Mouse (Mus musculus): ENCODE results near the gene Etnk1. TPM values are rescaled to one million over a fixed set of nuclear protein-coding genes. Genes with fewer than 3 reads are reported as not detected.
"Not testable (repeated sequence)": the region's sequence is repeated elsewhere in the genome, so short reads cannot be mapped to it uniquely, and the experiment has no call there.

Etnk1 gene
- total RNA-seq (2015; ENCODE audit: low replicate concordance), result 37.1 and 59.1 TPM in 2 replicates
- 44.7 and 50.4 TPM in 2 replicates for total RNA-seq (2017; ENCODE audit: low replicate concordance)

DNA sequence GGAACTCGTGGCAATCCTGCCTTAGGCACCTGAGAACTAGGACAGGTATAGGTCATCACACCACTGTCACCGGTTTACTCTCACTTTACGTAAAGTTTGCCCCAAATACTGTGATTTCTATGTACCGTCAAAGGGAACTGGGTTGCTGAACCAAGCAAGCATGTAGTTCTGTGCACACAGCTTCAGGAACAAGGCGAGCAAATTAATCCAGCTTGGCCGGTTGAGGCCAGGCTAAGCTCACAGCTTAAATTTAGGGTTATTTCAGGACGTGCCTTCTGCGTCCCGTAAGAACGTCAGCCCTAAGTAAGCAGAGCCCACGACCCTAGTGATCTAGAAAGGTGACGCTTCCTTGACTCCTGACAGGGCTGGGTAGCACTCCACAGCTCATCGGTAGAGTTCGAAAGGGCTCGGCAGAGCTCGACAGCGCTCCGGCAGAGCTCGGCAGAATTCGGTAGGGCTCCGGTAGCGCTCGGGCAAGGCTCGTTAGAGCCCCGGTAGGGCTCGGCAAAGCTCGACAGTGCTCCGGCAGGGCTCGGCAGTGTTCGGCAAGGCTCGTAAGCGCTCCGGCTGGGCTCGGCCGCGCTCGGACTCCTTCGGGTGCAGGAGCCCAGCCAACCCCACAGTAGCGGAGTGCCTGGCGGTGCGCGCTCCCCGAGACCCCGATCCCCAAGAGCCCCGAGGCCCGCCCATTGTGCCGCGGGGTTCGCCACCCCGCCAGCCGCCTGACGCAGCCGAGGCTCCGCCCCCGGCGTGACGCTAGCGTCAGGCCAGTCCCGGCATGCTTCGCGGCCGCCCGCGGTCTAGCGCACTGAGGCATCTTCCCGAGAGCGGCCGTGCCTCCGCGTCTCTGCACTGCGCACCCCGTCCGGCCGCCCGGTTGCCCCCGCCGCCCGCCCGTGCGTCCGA, at the start of gene Etnk1:
TSS of gene Etnk1 (plus strand) at position 770 of the 906 bp plus-strand sequence.
- peak; percentile 85 for ATAC-seq (replicated peaks; ENCODE audit: low FRiP score, poor library complexity, severe bottlenecking)

DNA sequence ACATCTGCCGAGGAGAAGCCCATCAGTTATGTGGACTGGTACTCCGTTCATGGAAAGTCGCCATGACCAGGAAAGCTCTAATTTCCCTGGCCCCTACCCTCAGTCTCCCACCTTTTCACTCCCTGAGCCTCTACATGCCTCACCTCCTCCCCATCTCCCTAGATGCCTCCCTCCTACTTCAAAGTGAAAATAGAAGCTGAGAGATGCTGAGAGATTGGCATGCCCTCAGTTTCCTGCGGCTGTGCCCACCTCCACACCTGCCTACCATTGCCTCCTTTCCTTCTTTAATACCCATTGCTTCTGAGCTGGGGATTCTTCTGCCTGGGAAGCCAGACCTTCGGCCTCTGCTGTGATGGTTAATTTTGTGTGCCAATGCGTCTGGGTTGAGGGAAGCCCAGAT, 47.7 kb upstream of the Etnk1 start:
- ATAC-seq (replicated peaks; ENCODE audit: low FRiP score, poor library complexity, severe bottlenecking), result no peak

DNA sequence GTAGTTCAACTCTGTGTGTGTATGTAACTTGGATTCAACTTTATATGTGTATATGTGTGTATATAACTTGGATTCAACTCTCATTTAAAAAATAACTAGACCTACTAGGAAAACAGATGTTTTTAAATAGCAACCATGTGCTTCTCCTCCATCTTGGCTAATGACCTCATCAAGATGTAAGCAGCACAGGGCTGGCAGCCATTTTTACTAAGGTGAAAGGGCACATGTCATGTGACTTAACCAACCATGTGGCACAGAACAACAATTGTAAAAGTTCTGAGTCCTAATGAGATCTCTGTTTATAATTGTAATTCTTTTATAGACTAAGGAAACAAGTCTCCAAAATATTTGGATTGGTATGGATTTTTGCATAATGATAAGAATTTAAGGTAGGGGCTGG, 41.3 kb upstream of the Etnk1 start:
- no peak for ATAC-seq (replicated peaks; ENCODE audit: low FRiP score, poor library complexity, severe bottlenecking)

DNA sequence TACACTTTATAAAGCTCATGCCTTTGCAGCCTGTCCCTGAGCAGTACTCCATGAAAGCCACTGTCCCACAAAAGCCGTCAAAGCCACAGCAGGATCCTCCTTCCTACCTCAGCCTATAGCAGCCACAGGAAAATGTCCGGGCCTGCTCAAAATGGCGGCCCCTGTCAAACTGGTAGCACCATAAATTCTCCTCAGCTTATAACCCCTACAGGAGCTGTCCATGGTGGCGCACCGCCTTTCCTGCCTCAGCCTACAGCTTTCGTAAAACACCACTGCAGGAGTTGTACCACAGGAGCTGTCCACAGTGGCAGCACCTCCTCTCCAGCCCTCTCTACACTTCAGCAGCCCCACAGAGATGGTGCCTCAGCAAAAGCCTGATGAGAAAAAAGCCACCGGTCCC, 37.6 kb upstream of the Etnk1 start:
- no peak for ATAC-seq (replicated peaks; ENCODE audit: low FRiP score, poor library complexity, severe bottlenecking)

DNA sequence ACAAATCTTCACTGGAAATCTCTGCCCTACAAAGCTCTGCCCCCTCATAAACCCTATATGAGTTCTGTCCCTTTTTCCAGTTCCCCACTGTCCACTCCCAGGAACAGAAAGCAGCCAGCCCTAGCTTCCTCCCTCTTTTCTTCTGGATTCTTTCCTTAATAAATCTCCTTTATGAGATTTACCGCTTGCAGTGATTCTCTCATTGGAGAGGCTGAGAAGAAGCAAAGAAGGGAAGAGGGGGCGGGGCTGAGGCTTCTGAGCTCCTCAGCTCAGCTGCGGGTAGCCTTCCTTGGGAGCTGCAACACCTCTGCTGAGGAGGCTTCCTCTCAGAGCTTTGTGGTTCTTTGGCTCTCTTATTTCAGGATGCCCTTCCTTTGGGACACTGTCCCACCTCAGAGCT, 37.1 kb upstream of the Etnk1 start:
- ATAC-seq (replicated peaks; ENCODE audit: low FRiP score, poor library complexity, severe bottlenecking), result no peak

DNA sequence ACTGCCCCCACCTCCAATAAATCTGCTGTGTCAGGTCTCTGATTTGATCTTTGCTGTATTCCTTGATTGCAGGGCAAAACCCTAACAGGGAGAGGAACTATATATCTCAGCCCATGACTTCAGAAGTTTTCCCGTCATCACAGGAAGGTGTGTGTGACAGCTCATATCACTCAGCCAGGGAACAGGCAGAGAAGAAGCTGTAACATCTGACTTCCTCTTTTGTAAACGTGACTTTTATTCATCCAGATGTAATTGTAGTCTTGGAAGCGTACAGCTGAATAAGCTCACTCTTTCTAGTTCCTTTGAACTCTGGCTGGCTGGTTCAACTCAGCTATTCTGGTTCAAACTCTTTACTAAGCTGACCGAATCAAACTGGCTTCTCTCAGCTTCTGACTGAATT, 36.6 kb upstream of the Etnk1 start:
- no peak for ATAC-seq (replicated peaks; ENCODE audit: low FRiP score, poor library complexity, severe bottlenecking)

DNA sequence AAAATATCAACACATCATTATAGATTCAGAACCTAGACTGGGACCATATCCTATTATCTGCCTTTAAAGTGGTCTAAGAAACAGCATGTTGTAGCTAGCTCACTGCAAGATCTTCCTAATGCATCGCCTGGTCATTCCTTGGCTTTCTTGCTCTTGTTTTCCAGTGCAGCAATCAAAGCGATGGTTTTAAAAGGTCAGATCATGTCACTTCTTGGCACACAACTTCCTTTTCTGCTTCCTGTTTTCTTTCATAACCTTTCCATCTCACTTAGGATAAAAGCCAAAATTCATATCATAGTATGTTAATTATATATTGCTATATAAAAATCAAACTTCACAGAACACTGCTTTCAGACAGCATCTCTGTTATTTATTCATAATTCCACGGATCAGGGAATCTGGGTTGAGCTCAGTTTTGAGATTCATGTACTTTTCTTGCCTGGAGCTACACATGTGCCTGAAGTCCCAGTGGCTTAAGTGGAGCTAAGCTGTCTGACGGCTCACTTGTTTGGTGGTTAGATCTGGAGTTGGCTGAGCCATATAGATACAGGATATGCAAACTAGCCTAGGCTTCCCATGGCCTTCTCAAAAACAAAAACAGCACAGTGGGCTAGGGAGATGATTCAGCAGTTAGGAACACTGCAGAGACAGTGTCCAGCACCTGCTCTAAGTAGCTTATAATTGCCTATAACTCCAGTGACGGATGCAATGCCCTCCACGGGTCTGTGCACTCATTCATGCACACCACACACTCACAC, 34.9 kb upstream of the Etnk1 start:
- ATAC-seq (replicated peaks; ENCODE audit: low FRiP score, poor library complexity, severe bottlenecking), result no peak

DNA sequence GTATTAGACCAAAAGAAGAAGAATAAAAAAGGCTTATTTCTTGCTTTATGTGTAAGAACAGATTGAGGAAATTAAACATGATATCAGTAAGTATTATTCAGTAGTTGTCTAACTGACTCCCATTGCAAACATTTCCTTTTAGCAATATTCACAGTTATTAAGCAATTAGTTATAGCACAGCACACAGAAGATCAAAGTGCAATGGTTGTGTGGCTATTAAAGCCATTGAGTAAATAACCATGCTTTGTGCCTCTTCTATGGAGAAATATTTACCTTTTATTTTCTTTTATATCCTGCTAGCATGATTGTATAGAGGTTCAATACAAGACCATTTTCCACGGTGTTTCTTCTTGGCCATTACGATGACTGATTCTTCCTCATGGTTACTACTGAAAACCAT, 33.9 kb upstream of the Etnk1 start:
- ATAC-seq (replicated peaks; ENCODE audit: low FRiP score, poor library complexity, severe bottlenecking), result no peak

DNA sequence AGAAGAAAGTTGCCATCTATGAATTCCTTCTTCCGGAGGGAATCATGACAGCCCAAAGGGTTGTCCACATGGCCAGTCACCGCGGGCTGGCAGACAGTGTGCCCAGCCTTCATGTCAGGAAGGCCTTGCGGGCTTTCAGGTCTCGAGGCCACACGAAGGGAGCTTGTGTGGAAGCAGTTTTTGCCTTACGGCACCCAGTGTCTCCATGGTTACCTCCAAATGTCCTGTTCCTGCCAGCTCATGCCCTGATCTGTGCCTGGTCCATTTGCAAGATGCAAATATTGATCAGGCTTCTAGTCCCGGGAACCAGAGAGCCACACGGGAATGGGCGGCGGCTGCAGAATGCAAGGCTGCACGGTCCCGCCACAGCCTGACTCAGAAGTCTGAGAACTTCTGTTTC, 31.9 kb upstream of the Etnk1 start:
- no peak for ATAC-seq (replicated peaks; ENCODE audit: low FRiP score, poor library complexity, severe bottlenecking)

DNA sequence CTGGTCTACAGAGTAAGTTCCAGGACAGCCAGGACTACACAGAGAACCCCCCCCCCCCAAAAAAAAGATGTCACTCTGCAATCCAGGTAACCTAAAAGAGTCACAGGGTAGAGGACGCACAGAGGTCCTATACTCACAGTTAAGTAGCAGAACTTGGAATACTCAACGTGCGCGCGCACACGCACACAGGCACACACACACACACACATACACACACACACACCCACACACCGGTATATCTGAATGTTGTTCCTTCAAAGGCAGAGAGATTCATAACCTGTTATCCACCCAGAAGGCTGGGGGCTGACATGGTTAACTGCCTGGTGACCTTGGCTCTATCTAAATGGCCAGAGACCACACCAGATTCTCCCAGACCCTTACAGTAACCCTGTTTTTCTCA, 30.3 kb upstream of the Etnk1 start:
- no peak for ATAC-seq (replicated peaks; ENCODE audit: low FRiP score, poor library complexity, severe bottlenecking)

DNA sequence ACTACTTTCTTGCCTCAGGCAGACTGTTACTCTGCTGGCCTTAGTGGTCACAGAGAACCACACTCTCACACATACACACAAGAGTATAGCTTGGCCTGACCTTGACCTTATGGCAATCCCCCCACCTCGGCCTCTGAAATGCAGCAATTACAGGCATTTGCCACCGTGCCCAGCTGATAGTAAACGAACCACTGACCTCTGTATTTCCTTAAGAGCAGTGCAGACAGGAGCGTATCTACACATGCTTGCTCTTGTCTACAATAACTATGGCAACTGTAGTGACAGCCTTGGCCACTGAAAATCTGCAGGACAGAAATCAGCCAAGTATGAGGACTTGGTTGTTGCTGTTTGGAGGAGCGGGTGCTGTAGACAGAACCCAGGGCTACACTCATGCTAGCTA, 29.7 kb upstream of the Etnk1 start:
- no peak for ATAC-seq (replicated peaks; ENCODE audit: low FRiP score, poor library complexity, severe bottlenecking)

DNA sequence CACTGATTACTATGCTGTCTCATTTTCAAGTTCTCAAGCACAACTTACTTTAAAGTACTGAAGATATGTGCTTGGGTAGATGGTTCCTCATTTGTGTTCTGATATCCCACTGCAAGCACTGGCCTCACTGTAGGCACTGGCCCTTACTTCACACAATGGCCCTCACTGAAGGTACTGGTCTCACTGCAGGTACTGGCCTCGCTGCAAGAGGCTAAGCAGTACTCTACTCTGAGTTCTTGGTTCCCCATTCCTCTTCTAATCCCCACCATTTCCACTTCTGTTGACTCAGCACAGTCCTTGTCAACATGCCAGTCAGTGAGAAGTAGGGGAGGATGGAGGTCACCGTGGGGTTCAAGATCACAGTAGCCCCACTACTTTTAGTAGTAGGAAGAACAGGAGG, 27.6 kb upstream of the Etnk1 start:
- no peak for ATAC-seq (replicated peaks; ENCODE audit: low FRiP score, poor library complexity, severe bottlenecking)

DNA sequence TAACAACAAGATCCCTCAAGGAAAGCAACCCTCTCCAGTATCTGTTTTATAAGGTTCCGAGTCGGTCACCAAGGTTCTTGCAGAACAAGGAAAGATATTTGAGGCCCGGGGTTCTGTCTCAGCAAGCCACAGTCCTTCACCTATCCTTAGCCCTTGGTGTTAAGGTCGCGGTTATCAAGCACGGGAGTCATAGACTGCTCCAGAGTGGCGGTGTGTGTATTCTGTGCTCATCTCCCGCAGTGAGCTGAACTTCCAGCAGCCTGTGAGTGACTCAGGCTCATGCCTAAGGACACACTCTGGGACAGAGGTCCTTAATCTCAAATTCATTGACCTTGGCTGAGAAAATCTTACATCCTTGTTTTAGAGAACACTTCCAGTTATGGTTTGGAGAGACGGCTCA, 26.1 kb upstream of the Etnk1 start:
- no peak for ATAC-seq (replicated peaks; ENCODE audit: low FRiP score, poor library complexity, severe bottlenecking)

DNA sequence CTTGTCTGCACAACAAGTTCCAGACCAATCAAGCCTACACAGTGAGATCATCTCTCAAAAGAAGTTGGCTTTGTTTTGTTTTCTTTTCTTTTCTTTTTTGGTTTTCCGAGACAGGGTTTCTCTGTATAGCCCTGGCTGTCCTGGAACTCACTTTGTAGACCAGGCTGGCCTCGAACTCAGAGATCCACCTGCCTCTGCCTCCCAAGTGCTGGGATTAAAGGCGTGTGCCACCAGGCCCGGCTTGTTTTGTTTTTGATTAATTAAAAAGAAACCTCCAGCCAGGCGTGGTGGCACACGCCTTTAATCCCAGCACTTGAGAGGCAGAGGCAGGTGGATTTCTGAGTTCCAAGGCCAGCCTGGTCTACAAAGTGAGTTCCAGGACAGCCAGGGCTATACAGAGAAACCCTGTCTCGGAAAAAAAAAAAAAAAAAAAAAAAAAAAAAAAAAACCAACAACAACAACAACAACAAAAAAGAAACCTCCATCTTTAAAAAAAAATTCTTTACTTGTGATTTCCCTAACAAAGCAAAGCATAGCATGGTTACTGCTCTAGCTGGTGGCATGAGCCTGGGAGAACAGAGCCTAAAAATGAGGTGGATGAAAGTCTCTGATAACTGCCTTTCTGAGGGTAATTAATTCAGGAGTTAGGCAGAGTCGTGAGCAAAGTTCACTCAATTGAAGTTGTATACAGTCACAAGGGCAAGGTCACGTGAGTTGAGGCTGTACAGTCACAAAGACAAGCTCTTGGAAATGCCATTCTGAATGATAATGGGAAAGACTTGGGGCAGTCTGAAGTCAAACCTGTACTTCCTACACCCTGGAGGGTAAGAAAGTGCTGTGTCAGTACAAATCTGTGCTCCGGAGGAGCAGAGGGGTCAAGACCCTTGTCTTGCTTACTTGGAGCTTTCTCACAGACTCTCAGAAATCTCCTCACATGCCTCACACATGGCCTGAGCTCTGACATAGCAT, 25.1 kb upstream of the Etnk1 start:
- not testable (repeated sequence) for ATAC-seq (replicated peaks; ENCODE audit: low FRiP score, poor library complexity, severe bottlenecking)

DNA sequence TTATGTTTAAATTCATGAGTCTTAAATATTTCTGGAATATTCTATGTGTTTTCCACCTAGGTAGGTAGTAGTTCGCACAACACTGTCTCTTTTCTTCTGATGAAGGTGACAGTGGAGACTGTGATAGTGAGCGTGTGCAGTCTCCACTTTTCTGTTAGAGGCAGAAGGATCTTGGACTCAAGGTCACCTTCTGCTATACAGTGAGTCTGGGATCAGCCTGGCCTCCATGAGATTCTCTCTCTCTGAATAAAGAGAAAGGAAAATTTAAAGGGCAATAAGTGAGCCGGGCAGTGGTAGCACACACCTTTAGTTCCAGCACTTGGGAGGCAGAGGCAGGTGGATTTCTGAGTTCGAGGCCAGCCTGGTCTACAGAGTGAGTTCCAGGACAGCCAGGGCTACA, 24.2 kb upstream of the Etnk1 start:
- ATAC-seq (replicated peaks; ENCODE audit: low FRiP score, poor library complexity, severe bottlenecking), result no peak

DNA sequence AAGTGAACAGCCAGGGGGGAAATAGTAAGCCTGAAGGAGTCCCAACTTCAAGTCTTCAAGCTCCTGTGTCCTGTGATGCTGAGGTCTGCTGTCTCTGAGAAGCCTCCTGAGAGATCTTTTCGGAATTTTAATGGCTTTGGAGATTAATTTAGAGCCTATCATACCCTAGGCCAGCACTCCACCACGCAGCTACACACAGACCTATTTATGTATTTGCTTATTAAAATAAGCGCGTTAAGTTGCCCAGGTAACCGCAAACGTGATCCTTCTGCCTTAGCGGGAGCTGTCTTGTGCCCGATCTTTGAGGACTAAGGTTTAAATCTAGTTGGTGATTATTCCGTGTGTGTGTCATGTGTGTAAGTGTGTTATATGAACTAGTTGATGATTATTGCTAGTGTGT, 23.7 kb upstream of the Etnk1 start:
- no peak for ATAC-seq (replicated peaks; ENCODE audit: low FRiP score, poor library complexity, severe bottlenecking)

DNA sequence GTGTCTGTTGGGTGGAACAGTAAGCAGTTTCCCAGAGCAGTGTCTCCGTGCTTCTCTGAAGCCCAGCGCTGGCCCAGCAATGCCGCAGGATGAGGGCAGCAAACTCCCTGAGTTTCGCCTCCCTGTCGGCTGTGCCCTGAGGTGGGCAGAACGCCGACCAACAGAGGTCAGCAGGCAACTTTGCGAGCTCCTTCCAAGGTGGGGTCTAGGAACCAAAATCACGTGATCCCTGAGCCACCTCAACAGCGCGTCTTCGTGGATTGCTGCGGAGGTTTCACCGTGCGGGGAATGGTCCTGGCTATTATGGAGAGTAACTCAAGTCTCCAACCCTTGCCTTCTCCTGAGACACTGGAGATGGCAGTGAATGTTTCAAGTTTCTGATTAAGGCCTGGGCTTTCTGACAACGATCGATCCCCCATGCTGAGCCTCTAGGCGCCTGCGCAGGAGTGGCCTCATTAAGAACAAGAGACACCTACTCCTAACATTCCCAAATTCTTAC, 23.2 kb upstream of the Etnk1 start:
- ATAC-seq (replicated peaks; ENCODE audit: low FRiP score, poor library complexity, severe bottlenecking), result no peak

DNA sequence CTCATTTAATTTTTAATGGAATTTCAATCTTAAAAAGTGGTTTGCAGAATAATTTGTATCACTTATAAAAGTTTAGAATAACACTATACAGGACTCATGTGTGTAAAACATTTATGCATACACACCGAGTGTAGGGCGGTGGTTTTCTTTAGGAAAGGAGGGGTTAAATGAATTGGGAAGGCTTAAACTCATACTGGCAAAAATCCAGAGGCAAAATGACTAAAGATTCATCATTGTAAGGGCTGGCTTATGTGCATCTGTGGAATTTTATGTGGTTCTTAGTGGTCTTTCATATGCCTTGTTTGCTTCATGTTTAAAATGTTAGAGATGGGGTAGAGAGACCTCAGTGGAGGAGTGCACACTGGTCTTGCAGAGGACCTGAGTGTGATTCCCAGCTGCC, 22.5 kb upstream of the Etnk1 start:
- no peak for ATAC-seq (replicated peaks; ENCODE audit: low FRiP score, poor library complexity, severe bottlenecking)

DNA sequence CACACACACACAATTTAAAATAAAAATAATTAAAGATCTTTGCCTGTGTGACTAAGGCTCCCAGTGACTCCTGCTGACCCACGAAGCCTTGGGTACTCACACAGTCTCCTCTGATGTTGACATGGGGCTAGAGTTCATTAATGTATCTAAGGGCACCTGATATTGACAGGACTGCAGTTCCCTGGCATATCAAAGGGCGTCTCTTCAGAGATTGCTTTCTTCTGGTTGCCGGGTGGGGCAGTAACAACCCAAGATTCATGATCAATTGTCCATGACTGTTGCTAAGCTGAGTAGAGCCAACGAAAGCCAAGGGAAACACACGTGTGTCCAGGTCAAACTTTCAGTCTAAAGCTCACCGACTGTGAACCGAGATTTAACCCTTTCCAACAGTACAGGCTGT, 22.0 kb upstream of the Etnk1 start:
- ATAC-seq (replicated peaks; ENCODE audit: low FRiP score, poor library complexity, severe bottlenecking), result no peak

DNA sequence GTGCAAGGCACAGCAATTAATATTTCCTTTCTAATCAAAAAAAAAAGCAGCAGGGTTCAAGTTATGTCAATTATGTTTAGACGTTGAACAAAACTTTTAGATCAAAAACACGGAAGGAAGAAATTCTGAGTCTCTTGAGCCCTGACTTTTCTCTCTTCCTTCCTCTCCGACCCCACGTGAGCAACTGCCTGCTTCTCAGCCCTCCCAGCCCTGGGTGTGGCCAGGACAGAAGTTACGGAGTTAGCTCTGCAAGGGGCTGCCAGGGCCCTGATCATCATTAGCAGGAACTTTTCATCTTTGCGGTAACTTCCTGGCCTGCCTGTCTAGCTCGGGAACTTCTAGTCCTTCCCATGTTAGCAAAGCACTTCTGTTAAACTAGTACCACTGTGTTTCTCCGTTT, 20.3 kb upstream of the Etnk1 start:
- no peak for ATAC-seq (replicated peaks; ENCODE audit: low FRiP score, poor library complexity, severe bottlenecking)
